Mouse (Mus musculus) limb, embryonic 14.5 days (tissue): ENCODE results near the gene Fam184b. TPM values are rescaled to one million over a fixed set of nuclear protein-coding genes. Genes with fewer than 3 reads are reported as not detected.

Experiments
- ATAC-seq: fragments of 200-750 bp; cut with Nextera tagmentation; 2 replicates; pipeline ENCODE4 v1.8.0; 2017; ENCODE audit warnings: low read depth, moderate number of reproducible peaks, moderate TSS enrichment; ENCODE audit not compliant: low FRiP score
- DNase-seq: peaks from one replicate; pipeline ENCODE4 v3.0.0-alpha.2; 2015; ENCODE audit warnings: low spot score
- H3K27ac ChIP-seq: fragments of 300-500 bp; sonication (generic); replicated peaks from 2 replicates; pipeline ENCODE4 v1.5.1; 2014; ENCODE audit warnings: low read depth, mild to moderate bottlenecking, low read length, moderate library complexity, mixed read lengths
- H3K27me3 ChIP-seq: fragments of 300-500 bp; sonication (generic); 2 replicates; pipeline ENCODE4 v1.6.1; 2014; ENCODE audit warnings: low read length, mixed read lengths; ENCODE audit not compliant: control insufficient read depth, insufficient read depth
- H3K36me3 ChIP-seq: fragments of 300-500 bp; sonication (generic); 2 replicates; pipeline ENCODE4 v1.6.1; 2014; ENCODE audit warnings: mild to moderate bottlenecking, low read length, moderate library complexity, mixed read lengths; ENCODE audit not compliant: control insufficient read depth, insufficient read depth
- H3K4me1 ChIP-seq: fragments of 300-500 bp; sonication (generic); 2 replicates; pipeline ENCODE4 v1.6.1; 2014; ENCODE audit warnings: antibody characterized with exemption, low read length, mixed read lengths; ENCODE audit not compliant: control insufficient read depth, insufficient read depth
- H3K4me2 ChIP-seq: fragments of 300-500 bp; sonication (generic); replicated peaks from 2 replicates; pipeline ENCODE4 v1.6.1; 2014; ENCODE audit warnings: low read depth, mild to moderate bottlenecking, low read length, moderate library complexity; ENCODE audit not compliant: severe bottlenecking
- H3K4me3 ChIP-seq: fragments of 300-500 bp; sonication (generic); replicated peaks from 2 replicates; pipeline ENCODE4 v1.5.1; 2014; ENCODE audit warnings: low read length
- H3K9ac ChIP-seq: fragments of 300-500 bp; sonication (generic); 2 replicates; pipeline ENCODE4 v1.6.1; 2014; ENCODE audit warnings: mild to moderate bottlenecking, low read depth, low read length, moderate library complexity; ENCODE audit not compliant: severe bottlenecking
- H3K9me3 ChIP-seq: fragments of 300-500 bp; sonication (generic); 2 replicates; pipeline ENCODE4 v1.6.1; 2016; ENCODE audit warnings: low read length; ENCODE audit not compliant: control insufficient read depth
- POLR2A ChIP-seq: fragments of 200-500 bp; IDR thresholded peaks from 2 replicates; pipeline ENCODE4 v1.8.0; 2012; ENCODE audit warnings: inconsistent platforms, mild to moderate bottlenecking, moderate library complexity, borderline replicate concordance; ENCODE audit not compliant: insufficient read depth, insufficient read length; ENCODE audit errors: extremely low read depth
- WGBS: fragments of 180-500 bp; shearing (Covaris S2); extraction: QIAGEN DNeasy Blood & Tissue Kit; methylation state at CpG from one replicate; pipeline ENCODE4 v1.1.7; 2014; 5-methylcytosine and 5-hydroxymethylcytosine counted together
- polyA plus RNA-seq, 2 experiments: library from polyadenylated mRNA; depleted of rRNA in 1 of 2; stranded (reverse) in 1 of 2; unstranded in 1 of 2; fragments of >200 nt; fragmentation: Nextera tagmentation in 1 of 2; extraction: Ambion mirVana in 1 of 2; gene quantifications; 2 replicates each; pipeline versions ENCODE4 v1.2.1 to v1.2.3; 2012 to 2014

Fam184b gene
- polyA plus RNA-seq, 2 experiments = 1.6 to 3.1 TPM

DNA sequence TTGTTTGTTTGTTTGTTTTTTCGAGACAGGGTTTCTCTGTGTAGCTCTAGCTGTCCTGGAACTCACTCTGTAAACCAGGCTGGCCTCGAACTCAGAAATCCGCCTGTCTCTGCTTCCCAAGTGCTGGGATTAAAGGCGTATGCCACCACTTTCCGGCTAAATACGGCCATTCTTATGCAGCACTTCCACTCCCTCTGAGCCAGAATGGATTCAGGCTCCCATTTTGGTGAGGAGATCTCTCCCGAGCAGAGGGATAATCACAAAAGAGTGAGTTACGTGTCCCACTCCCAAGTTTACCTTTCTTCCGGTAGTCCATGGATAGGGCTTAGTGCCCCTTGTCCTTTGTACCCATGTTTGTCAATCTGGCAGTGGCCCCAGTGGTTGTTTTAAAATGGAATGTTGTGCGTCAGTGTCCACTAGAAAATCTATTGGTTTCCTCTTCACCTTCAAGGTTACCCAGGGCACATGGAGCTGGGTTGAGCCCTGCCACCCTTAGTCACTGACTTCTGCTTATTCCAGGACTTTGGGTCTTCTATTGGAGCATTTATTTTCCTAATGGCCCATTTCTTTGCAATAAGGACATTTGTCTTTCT is 124.2 kb downstream of the Fam184b start:
- Histone ChIP-seq H3K27me3 (no peaks in the 10 kb centered on the region), H3K9me3 (no peaks in the 10 kb centered on the region), H3K36me3 (peaks cover 24% of the 10 kb centered on the region), H3K9ac (no peak overlapping the region), H3K4me3 (no peak overlapping the region), H3K27ac (no peak overlapping the region), H3K4me2 (no peak overlapping the region), H3K4me1 (no peaks in the 10 kb centered on the region)
- DNase-seq (no peak), ATAC-seq (no peak)
- no peak for TF ChIP-seq POLR2A
- WGBS = 93% methylated on average over 10 of the region's 10 CpGs

DNA sequence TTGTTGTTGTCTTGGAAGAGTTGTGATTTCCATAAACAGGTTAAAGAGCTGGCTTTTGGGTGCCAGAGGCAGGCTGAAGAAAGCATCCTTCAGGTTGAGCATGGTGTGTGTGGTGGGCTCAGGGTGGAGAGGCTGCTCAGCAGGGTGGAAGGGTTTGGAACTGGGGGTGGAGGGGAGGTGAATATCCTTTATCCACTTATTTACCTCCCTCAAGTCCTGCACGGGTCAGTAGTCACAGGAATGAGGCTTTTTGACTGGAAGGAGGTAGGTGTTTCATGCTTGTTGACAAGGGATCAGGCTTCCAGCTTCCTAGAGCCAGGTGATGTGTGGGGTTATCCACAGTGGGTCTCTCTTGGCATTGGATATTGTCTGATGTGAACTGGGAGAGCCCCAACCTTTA is 124.8 kb downstream of the Fam184b start:
- no peak overlapping the region for H3K4me3 ChIP-seq
- H3K36me3 ChIP-seq = peaks cover 30% of the 10 kb centered on the region
- no peaks in the 10 kb centered on the region for H3K9me3 ChIP-seq
- no peaks in the 10 kb centered on the region for H3K27me3 ChIP-seq
- H3K4me1 ChIP-seq = no peaks in the 10 kb centered on the region
- WGBS = 84% methylated on average over 1 of the region's 1 CpGs
- ATAC-seq = no peak
- H3K4me2 ChIP-seq = no peak overlapping the region
- DNase-seq = no peak
- H3K9ac ChIP-seq = no peak overlapping the region
- TF ChIP-seq POLR2A = no peak
- no peak overlapping the region for H3K27ac ChIP-seq

DNA sequence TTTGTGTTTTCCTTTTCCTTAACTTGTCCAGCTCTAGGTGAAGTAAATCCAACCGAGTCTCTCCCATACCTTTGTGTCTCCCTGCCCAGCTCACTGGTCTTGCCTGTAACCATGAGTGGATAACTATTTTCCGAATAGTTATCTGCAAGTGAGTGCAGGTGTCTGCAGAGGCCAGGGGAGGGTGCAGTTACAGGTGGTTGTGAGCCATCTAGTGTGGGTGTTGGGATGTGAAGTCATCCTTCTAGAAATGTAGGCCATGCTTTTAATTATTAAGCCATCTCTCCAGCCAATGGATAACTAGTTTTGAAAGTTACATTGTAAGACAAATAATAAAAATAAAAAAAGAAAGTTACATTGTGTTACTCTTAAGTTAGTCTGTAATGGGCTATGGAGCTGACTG is 125.9 kb downstream of the Fam184b start:
- TF ChIP-seq POLR2A = no peak
- Histone ChIP-seq H3K4me2 (no peak overlapping the region), H3K4me1 (no peaks in the 10 kb centered on the region), H3K9me3 (no peaks in the 10 kb centered on the region), H3K4me3 (no peak overlapping the region), H3K9ac (no peak overlapping the region), H3K27me3 (no peaks in the 10 kb centered on the region), H3K27ac (no peak overlapping the region), H3K36me3 (peaks cover 38% of the 10 kb centered on the region)
- DNase-seq = no peak
- ATAC-seq = no peak
- 94% methylated on average over 2 of the region's 2 CpGs for WGBS

DNA sequence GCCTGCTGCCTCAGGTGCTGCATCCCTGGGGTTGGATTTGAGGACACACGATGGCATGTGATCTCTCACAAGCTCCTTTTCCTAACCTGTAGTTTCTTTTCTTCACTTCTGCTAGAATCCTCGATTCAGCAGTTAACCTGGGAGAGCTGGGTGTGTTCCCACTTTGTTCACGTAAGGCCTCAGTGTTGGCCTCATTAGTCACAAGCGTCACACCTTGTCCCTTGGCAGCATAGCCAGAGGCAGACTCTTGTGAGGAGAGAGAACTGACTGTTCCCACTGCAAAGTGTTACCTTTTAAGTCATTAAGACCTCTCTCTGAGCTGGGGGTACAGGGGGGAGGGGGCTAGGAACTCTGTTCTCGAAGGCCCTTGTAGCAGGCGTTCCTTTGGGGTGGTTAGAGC is 126.5 kb downstream of the Fam184b start:
- no peak overlapping the region for H3K9ac ChIP-seq
- WGBS = 86% methylated on average over 6 of the region's 6 CpGs
- H3K27ac ChIP-seq = no peak overlapping the region
- peaks cover 41% of the 10 kb centered on the region for H3K36me3 ChIP-seq
- H3K9me3 ChIP-seq = no peaks in the 10 kb centered on the region
- H3K4me3 ChIP-seq = no peak overlapping the region
- H3K4me1 ChIP-seq = no peaks in the 10 kb centered on the region
- TF ChIP-seq POLR2A = no peak
- no peak overlapping the region for H3K4me2 ChIP-seq
- no peak for ATAC-seq
- DNase-seq = no peak
- no peaks in the 10 kb centered on the region for H3K27me3 ChIP-seq

DNA sequence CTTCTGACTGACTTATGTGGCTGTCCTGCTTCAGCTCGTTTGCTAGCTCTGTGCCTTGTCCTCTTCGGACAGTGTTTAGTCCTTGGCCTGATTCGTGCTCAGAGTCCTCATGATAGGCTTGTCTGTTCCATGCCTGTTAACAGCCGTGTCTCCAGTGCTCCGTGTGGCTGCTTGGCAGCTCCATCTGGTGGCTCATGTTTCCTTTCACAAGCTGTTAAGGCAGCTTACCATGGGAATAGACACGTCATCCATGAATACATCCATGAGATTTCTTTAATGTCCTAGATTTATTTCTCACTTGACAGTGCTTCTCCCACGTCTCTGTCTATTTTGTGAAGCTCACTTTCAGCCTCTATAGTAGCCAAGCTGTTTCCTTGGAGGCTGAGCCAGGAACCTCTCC is 129.3 kb downstream of the Fam184b start:
- Histone ChIP-seq H3K4me2 (no peak overlapping the region), H3K9me3 (no peaks in the 10 kb centered on the region), H3K4me1 (no peaks in the 10 kb centered on the region), H3K9ac (no peak overlapping the region), H3K4me3 (no peak overlapping the region), H3K27ac (no peak overlapping the region), H3K27me3 (no peaks in the 10 kb centered on the region), H3K36me3 (peaks cover 68% of the 10 kb centered on the region)
- ATAC-seq (no peak), DNase-seq (no peak)
- no peak for TF ChIP-seq POLR2A
- 78% methylated on average over 7 of the region's 7 CpGs for WGBS

DNA sequence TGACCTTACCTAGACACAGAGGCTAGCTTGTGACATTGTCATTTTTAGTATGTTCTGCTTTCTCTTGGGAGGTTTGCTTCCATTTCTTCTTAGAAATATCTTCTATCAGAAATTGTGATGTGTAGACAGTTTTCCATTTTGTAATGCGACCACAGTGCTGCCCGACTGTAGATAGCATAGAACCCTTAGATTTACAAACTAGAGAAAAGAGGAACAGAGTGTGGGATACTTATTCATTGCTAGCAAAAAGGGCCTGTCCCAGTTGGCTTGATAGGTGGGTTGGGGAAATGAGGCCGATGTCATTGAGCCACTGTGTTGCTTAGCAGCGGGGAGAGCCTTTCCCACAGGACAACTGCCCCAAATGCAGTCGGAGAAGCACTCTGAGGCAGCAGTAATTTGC is 141.8 kb downstream of the Fam184b start:
- Histone ChIP-seq H3K9me3 (no peaks in the 10 kb centered on the region), H3K27ac (no peak overlapping the region), H3K4me1 (peaks cover 11% of the 10 kb centered on the region), H3K36me3 (peaks cover 59% of the 10 kb centered on the region), H3K4me2 (no peak overlapping the region), H3K27me3 (no peaks in the 10 kb centered on the region), H3K9ac (no peak overlapping the region), H3K4me3 (no peak overlapping the region)
- no peak for DNase-seq
- no peak for TF ChIP-seq POLR2A
- no peak for ATAC-seq
- 92% methylated on average over 5 of the region's 5 CpGs for WGBS
